Mouse (Mus musculus) monocyte, adult 5-6 weeks (primary cell): ENCODE results near the gene Pitpnm2. TPM values are rescaled to one million over a fixed set of nuclear protein-coding genes. Genes with fewer than 3 reads are reported as not detected.

ENCODE experiments used
- ATAC-seq: fragments of 153-309, 156-312 bp; replicated peaks from 2 replicates; pipeline ENCODE4 v1.8.0; 2017; ENCODE audit warnings: mild to moderate bottlenecking; ENCODE audit not compliant: low TSS enrichment, insufficient number of reproducible peaks, severe bottlenecking, poor library complexity, low FRiP score
- total RNA-seq: library from RNA; stranded (forward); fragments of 200-1000, 200-491, 200-594 nt; gene quantifications from 3 replicates; pipeline ENCODE4 v1.2.3, GENCODE M21; 2017

Pitpnm2 gene
- total RNA-seq, 1 experiment from 2014 or later = 1.1 TPM

DNA sequence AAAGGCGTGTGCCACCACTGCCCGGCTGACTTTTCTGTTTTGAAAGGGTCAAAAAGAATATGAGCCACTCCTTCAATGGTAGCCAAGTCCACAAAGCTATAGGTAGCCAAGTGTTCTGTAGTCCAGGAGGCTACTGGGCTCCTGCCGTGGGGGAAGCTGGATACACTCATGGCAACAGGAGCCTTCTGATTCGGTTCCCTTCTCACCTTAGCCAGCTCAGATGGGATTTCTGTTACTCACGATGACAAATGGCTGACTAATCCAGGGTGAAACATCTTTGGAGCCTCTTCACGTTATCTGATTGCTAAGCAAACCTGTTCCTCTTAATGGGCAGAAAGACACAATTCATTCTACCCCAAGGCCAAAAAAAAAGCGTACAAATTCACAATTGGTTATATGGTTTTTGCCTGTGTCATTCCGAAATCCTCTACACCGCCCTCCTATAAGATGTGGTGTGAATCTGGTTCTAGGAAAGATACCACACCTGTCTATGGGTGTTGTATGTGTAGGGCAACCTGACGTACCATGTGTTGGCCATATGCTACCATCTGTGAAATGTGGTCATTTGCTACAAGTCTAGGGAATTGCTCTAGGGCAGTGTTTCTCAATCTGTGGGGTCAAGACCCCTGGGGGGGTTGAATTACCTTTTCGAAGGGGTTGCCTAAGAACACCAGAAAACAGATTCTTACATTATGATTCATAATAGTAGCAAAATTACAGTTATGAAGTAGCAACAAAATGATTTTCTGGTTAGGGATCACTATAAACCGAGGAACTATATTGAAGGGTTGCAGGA lies 80.9 kb downstream of the Pitpnm2 start:
- no peak for ATAC-seq

DNA sequence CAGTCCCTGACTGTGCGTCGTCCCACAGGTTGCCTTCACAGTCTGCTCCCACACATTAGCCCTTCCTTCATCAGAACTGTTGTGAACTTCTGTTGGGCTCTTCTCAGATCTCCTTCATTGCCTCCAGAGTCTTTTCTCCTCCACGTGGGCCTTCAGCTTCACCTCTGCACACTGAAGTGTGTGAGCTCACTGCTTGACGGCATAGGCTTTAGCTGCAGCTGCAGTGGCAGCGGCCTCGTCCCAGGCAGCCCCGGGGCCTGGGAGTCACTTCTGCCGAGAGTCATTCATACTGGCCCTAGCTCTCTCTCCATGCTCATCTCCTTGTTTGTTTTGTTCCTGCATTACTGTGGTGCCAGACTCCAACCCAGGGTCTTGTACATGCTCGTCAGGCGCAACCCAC lies 81.9 kb downstream of the Pitpnm2 start:
- no peak for ATAC-seq

DNA sequence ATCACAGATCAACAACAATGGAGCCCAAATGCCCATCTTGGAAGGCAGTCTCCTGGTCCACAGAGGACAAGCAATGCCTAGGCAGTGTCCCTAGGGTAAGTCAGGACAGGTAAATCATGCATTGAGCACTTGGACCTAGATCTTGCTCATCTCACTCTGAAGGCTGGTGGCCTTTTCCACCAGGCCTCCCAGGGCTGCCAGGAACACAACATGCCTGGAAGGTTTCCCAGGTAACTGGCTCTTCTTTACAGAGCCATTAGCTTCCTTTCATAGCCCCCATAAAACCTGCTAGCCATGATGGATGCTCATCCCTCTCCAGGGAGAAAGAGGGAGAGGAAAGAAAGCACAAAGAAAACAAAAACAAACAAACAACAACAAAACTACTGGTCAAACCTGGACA lies 82.8 kb downstream of the Pitpnm2 start:
- ATAC-seq = no peak

DNA sequence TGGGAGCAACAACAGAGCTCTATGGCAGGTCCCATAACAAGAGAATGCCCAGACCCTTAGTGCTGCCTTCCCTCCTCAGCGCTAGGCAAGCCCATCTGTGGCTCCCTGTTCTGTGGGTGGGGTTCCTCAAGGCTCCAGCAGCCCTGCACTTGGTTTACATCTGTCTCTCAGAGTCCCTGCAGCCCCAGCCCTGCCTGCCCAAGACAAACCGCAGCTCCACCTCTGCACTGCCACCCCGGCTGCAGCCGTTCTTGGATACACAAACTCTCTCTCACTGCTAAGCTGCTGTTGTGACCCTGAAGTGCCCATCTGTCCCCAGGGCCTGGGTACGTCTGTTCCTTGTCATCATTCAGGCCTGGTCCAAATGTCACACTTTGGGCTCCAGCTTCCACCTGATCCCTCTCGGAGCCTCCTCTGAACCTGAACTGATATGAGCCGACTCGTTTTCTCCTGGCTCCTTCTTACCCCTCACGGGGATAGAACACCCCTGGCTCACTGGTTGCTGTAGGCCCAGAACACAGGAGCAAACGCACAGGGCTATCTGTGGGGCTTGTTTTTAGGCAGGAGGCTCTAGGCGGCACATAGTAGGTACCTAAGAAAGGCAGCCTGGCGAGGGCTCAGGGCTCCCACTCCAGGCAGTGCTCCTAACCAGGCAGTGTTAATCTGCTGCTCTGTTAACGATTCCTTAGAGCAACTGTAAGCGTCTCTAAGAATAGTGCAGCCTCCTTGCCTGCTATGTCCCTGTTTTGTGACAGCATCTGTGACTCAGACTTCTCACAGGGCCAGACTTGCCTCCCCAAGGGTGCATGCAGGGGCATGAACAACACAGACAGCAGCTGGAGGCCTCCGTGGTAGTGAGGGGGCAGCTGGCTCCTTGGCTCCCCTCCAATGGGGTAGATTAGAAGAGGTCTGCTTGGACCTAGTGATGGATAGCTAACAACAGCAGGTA lies 83.7 kb downstream of the Pitpnm2 start:
- no peak for ATAC-seq

DNA sequence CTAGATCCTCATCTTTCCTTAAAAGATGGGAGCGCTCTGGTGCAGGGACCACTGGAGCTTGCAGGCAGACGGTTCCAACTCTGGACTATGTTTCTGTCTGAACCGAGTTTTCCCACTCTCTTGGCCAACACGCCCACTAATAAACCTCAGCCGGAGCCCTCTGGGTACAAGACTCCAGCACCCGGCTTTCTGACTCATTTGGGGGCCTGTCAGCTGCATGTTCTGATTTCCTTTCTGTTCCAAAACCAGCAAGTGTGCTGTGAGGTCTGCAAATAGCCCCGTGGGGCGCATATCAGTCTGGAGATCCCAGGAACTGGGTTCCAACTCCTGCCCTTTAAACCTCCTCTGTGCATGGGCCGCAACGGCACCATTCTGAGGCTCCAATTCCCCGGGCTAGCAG lies 86.1 kb downstream of the Pitpnm2 start:
- ATAC-seq = no peak

DNA sequence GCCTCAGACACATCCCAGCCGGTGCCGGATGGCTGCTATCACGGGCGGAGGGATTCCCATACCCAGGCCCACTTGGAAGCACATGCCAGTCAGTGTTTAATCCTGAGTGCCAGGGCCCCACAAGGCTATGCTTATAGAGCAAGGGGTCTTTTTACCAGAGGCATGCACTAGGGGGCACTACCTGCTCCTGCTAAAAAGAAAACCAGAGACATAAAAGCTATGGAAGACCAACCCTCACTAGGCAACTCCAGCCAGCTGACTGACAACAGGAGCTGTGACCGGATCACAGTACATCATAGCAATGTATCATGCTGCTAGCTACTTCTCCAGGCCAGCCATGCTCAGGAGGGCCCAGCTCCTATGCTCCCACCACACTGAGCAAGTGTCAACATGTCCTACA lies 87.0 kb downstream of the Pitpnm2 start:
- no peak for ATAC-seq

DNA sequence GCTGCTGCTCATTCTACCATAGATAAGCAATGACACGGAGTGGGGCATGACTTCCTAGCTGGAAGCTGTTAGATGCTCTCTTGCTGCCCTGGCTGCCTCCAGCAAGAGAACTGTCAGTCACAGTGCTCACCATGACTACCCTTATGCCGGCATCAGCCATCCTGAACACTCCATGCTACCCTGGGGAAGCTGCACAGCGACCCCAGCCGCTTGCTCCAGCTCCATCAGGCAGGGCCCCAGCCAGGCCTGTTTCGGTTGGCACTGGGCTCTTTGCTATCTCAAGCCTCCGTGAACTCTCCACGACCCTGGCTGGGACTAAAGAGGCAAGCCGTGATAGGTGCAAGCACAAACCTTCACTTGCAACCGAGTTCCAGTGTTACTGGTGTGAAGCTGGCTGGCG lies 87.7 kb downstream of the Pitpnm2 start:
- ATAC-seq = no peak

DNA sequence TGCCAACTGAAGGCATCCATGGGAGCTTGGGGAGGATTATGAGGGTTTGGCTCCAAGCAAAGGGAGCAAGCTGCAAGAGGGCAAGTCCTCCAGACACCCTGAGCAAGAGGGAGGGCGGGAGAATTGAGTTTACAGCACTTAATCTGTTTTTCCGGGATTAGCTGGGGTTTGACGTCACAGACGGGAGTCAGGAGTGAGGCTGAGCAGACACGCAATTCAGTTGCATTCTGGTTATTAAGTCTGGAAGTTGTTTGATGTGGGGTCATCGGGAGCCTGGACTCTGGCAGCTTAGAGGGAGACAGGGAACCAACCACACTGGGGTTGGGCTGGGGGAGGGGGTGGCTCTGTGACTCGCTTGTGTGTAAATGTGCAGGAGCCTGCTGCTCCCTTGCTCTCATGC lies 90.1 kb downstream of the Pitpnm2 start:
- no peak for ATAC-seq

DNA sequence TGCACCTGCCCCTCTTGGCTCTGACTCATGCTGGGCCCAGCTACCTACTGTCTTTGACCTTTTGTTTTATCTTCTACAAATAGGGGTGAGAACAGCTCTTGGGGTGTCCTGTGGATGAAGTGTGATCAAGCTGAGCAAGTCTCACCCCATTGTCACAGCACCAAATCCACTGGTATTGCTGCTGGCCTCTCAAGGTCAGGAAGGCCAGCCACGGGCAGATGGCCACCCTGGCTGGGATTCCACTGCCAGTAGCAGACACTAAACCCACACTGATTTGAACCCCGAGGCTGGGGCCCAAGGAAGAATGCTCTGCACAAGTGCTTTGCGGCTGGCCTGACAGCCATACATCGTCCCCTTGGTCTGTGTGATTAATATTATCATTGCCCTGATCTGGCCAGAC lies 91.3 kb downstream of the Pitpnm2 start:
- ATAC-seq = no peak

DNA sequence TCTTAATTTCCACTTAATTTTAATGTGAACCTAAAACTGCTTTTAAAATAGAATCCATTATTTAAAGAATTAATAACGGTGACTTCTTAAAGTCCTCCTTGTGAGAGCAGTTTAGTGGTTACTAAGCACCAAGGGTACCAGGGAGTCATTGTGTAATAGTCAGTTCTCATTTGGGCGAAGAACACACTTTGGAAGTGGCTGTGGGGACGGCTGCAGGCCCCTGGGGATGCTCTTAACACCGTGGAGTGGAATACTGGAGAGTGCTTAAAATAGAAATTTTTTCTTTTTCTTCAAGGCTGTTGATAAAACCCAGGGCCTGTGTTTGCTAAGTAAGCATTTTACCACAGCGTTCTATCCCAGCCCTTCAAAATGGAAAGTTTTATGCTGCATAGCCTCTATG lies 93.6 kb downstream of the Pitpnm2 start:
- no peak for ATAC-seq

DNA sequence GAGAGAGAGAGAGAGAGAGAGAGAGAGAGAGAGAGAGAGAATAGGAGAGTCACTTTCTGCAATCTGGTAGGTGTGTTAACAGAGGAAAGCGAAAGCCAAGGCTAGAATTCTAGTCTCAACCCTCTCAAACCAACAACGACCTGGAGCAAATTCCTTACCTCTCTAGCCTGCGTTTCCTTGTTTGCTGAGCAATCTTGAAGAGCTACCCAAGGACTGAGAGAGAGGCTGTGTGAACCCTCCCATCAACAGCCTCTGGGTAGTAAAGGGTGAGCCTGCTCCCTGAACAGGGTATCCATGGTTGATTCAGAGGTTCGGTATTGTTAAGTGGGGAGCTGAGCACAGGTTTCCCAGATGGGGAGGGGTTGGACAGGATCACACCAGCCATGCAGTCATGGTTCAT lies 96.8 kb downstream of the Pitpnm2 start:
- ATAC-seq = no peak

DNA sequence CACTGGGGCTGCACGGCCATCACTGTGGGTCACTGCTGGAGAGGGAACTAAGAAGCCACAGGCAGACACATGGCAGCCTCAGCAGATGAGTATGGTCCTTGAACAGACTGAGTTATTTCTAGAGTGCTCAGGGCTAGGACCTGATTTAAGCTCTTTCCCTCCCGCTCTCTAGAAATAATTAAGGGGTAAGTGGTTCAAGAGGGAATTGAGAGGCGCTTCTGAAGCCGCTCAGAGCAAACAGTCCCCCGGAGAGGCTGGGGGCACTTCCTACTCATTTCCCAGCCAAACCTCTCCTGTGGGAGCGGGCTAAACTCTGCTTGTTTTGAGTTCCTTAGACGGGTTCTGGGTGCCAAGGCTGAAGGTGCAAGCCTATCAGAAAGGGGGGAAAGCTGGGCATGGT lies 98.7 kb downstream of the Pitpnm2 start:
- ATAC-seq = no peak

DNA sequence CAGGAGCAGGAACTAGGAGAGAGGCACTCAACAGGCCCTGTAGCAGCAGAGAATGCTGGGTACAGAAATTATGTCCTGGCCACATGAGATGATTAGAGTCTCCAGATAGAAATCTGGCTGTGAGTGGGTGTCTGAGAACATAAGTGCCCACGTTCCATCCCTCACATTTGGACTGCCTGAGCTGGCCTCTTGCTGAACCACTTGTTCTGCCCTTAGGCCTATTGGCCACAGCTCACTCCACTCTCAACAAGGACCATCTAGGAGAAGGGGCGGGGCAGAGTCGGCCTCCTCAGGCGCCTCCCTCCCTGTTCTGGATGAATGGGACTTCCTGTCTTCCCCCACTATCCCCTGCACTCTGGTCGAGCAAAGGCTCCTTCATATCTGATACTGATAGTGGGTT lies 100.5 kb downstream of the Pitpnm2 start:
- no peak for ATAC-seq

DNA sequence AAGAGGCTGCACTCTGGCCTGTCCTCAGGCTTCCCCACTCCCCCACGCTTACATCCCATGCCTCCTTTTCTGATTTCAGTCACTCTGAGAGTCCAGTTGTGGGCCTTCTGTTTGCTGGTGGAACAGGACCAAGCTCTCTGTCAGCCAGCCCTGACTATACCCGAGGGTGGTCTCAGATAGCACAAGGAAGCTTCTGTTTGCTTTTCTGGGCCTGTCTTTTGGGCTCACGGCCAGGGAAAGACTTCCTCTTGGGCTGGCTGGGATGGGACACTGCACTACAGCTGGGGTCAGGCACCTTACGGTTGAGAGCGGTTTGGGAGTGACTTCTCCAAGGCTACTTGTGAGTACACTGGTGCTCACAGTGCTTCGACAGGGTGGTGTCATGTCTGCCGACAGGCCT lies 111.5 kb downstream of the Pitpnm2 start:
- ATAC-seq = no peak

DNA sequence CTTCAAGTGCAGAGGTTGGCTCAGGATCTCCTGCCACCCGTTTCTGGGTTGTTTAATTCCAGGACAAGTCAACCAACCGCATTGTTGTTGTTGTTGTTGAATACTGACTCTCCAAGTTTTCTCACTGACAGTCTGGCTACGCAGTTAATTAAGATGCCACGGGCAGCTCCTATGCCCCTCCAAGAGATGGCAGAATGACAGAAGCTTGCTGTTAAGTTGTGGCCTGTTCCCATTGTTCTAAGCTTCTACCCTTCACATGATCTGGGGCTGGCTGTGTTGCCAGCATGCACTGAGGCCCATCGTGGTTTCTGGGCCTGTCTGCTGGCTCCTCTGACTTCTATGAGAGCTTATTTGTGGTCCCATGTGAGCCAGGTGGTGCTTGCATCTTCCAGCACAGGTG lies 115.3 kb downstream of the Pitpnm2 start:
- no peak for ATAC-seq

DNA sequence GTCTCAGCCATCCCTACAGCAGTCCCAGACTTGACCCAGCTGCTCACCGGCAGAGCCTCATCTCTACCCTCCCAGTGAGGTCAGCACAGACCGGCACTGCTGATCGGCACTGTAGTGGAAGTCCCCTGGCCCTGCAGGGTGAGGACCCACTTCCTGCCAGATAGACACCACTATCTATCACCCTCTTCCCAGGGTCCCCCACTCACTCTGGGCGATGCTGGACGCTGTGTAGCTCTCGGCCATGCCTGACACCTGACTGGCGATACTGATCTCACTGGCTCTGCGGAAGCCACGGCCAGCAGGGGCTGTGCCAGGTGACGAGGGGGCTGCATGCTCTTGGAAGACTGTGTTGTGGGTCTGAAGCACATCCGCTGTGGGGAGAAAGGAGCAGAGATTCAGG lies 124.5 kb downstream of the Pitpnm2 start:
- no peak for ATAC-seq

DNA sequence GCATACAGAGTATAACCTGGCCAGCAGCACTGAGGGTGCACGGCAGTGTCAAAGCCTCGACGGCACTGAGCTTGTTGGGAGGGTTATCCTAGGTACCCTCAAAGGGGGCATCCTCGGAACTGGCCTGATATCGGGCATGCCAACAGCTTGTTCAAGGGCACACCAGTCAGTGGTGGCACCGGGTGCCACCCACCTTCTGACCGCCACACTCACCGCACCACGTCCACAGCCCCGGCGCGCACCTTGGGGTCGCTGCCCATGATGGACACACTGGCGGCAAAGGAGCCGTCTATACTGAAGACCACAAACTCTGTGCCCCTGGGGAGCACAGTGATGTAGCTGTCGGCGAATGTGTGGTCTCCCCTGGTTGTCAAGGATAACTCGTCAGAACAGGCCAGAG lies 127.2 kb downstream of the Pitpnm2 start:
- no peak for ATAC-seq

DNA sequence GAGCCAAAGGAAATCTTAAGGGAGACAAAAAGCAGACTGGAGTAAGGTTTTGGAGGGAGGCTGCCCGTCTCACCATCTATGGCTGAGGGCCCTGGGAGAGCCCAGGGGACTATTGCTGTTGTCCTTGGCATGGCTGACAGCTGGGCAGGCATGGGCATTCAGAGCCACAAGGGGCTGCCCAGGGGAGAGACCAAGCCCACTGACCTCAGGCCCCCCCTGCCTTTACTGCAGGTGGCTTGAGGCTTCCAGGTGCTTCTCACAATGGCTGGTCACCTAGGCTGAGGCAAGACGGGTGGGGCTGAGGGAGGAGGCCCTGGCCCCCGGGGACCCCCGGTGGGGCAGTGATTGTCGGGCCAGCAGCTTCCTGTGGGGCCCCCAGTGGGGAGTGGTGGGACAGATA lies 130.4 kb downstream of the Pitpnm2 start:
- ATAC-seq = no peak

DNA sequence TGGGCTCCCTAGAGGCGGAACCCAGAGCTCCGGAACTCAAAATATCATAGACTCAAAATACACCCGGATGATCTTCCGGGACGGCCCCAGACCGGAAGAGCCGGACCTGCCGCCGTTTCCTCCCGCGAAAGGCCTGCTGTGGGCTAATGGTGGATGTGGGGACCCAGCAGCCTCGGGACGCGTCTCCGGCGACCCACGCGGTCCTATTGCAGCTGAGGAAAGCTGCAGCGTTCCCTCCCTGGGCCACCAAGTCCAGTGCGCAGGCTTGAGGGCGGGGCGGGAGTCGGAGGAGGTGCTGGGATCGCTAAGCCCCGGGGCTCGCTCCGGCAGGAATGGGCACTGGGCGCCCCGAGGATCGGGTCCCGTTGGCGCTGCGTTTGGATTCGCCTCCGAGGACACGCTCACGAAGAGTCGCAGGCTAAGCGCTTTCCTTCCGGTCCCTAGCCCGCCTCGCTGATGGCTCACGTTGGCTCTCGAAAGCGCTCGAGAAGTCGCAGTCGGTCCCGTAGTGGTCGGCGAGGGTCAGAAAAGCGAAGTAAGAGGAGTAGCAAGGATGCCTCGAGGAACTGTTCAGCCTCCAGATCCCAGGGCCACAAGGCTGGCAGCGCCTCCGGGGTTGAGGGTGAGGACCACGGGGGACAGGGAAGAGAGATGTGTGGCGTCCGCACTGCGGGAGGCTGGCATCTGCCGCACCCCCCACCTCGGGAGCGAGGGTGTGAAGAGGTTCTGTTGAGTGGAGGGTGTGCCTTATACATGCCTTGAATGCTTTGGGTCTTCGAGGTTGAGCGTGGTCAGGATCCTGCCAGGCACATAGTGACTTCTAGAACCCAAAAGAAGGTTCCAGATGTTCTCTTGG lies 133.3 kb downstream of the Pitpnm2 start, which contains the start of gene Arl6ip4:
Gene Arl6ip4, plus strand, starts transcription at position 100 of the 856 bp plus-strand sequence.
- ATAC-seq = 0 out of 2 replicates have a peak, but pooled peaks have one; percentile 21
